Mouse (Mus musculus): ENCODE measurements at regions not wholly inside any gene's neighbourhood (a gene's known extent, or its start where the extent isn't known, plus 50 kb on each side); places are given as distances from the start of the nearest gene placed in this dataset.

DNA sequence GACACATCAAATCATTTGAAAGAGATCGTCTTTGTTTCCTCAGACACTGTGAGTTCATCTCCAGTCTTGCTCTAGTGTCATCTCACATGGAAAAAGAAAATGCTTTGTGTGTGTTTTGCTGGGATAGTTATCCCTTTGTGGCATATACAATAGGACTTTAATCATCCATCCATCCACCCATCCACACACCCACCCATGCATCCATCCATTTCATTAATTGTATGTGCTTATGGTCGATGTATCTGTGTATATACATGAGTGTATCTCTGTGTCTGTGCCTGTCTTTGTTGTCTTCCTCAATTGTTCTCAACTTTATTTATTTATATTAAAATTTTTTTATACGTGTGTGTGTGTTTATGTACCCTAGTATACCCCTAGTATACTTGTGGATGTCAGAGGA, 355.3 kb upstream of the Fam98a start:
- 83% methylated on average over 3 of the region's 3 CpGs for WGBS
- no peak overlapping the region for H3K27ac ChIP-seq
- H3K4me2 ChIP-seq (ENCODE audit: low read length): no peak overlapping the region
- H3K27me3 ChIP-seq (ENCODE audit: insufficient read depth, low read length): no peaks in the 10 kb centered on the region
- DNase-seq (ENCODE audit: low spot score) (no peak), ATAC-seq (replicated peaks; ENCODE audit: low FRiP score, low read depth) (no peak)
- no peak overlapping the region for H3K9ac ChIP-seq (ENCODE audit: low read depth, low read length)
- no peaks in the 10 kb centered on the region for H3K4me1 ChIP-seq (replicated peaks; ENCODE audit: insufficient read depth, low read length)
- H3K36me3 ChIP-seq (ENCODE audit: insufficient read depth, low read length): no peaks in the 10 kb centered on the region
- no peak for TF ChIP-seq CTCF (IDR thresholded peaks at IDR 0.05; ENCODE audit: low read depth)
- no peak overlapping the region for H3K4me3 ChIP-seq (replicated peaks; ENCODE audit: low read depth, low read length)
- H3K9me3 ChIP-seq (replicated peaks; ENCODE audit: low read length): no peaks in the 10 kb centered on the region

DNA sequence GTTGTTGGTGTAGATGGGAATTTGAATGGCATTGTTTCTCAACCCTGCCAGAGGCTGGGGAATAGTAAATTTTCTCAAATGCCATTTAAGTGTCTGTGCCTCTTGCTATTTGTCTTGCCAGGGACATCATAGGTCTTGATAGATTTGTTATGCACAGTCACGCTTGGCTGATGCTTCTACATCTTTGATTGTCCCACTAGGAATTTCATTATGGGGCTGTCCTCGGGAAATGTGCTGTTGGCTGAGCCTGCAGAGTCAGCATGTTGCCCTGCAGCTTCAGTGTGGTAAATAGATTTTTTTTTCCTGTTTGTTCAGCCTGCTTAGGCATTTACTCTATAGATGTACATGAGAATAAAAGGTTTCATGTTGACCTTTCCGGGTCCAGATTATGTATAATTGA, 354.9 kb upstream of the Fam98a start:
- no peaks in the 10 kb centered on the region for H3K36me3 ChIP-seq (ENCODE audit: insufficient read depth, low read length)

DNA sequence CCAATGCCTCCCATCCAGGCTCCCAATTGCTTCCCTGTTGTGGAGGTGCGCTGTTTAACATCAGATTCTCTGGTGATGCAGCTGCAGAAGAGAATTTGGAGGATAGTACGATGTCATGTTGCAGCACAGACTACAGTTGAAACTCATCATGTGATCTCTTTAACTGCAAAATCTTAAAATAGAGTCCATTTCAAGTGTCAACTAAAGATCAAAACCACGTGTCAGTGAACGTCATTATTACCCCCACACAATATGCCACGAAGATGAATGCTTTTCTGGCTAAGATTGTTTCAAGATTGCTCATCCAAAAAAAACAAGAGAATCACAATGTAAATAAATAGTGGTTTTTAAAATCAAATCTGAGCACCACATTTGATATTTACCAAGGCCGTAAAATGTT, 343.7 kb upstream of the Fam98a start:
- TF ChIP-seq CTCF (IDR thresholded peaks at IDR 0.05; ENCODE audit: low read depth): no peak
- Histone ChIP-seq H3K4me2 (ENCODE audit: low read length) (no peak overlapping the region), H3K4me3 (replicated peaks; ENCODE audit: low read depth, low read length) (no peak overlapping the region), H3K9me3 (replicated peaks; ENCODE audit: low read length) (no peaks in the 10 kb centered on the region), H3K9ac (ENCODE audit: low read depth, low read length) (no peak overlapping the region), H3K4me1 (replicated peaks; ENCODE audit: insufficient read depth, low read length) (no peaks in the 10 kb centered on the region), H3K27me3 (ENCODE audit: insufficient read depth, low read length) (no peaks in the 10 kb centered on the region), H3K27ac (no peak overlapping the region), H3K36me3 (ENCODE audit: insufficient read depth, low read length) (no peaks in the 10 kb centered on the region)
- DNase-seq (ENCODE audit: low spot score) (peak; percentile 46), ATAC-seq (replicated peaks; ENCODE audit: low FRiP score, low read depth) (no peak)
- 50% methylated on average over 6 of the region's 6 CpGs for WGBS

More for the DNA sequence above, 354.9 kb upstream of the Fam98a start:
- Histone ChIP-seq H3K9ac (ENCODE audit: low read depth, low read length) (no peak overlapping the region), H3K4me2 (ENCODE audit: low read length) (no peak overlapping the region), H3K4me1 (replicated peaks; ENCODE audit: insufficient read depth, low read length) (no peaks in the 10 kb centered on the region), H3K27me3 (ENCODE audit: insufficient read depth, low read length) (no peaks in the 10 kb centered on the region), H3K27ac (no peak overlapping the region), H3K4me3 (replicated peaks; ENCODE audit: low read depth, low read length) (no peak overlapping the region), H3K9me3 (replicated peaks; ENCODE audit: low read length) (no peaks in the 10 kb centered on the region)
- TF ChIP-seq CTCF (IDR thresholded peaks at IDR 0.05; ENCODE audit: low read depth): no peak
- 55% methylated on average over 3 of the region's 3 CpGs for WGBS
- ATAC-seq (replicated peaks; ENCODE audit: low FRiP score, low read depth) (no peak), DNase-seq (ENCODE audit: low spot score) (no peak)

DNA sequence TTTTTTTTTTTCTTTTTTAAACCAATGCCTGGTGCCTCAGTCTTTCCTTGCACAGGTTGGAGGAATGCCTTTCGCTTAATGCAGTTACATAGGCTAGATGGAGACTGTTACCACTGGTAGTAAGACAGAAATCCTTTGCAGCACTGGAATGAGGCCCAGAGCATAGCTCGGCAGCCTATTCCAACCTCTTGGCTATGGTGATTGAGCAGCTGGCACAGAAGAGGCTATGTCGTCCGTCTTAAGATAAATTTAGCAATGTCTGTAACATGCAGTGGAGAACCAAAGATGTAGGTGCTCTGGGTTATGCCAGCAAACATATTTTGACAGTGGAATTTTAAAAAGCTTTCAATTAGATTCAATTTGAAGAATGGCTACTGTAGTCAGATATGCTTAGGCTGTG, 343.2 kb upstream of the Fam98a start:
- Histone ChIP-seq H3K36me3 (ENCODE audit: insufficient read depth, low read length) (no peaks in the 10 kb centered on the region), H3K4me2 (ENCODE audit: low read length) (no peak overlapping the region), H3K9me3 (replicated peaks; ENCODE audit: low read length) (no peaks in the 10 kb centered on the region), H3K27ac (no peak overlapping the region), H3K9ac (ENCODE audit: low read depth, low read length) (no peak overlapping the region), H3K4me3 (replicated peaks; ENCODE audit: low read depth, low read length) (no peak overlapping the region), H3K27me3 (ENCODE audit: insufficient read depth, low read length) (no peaks in the 10 kb centered on the region), H3K4me1 (replicated peaks; ENCODE audit: insufficient read depth, low read length) (no peaks in the 10 kb centered on the region)
- no peak for DNase-seq (ENCODE audit: low spot score)
- whole genome bisulfite sequencing: 73% methylated on average over 4 of the region's 4 CpGs
- ATAC-seq (replicated peaks; ENCODE audit: low FRiP score, low read depth): no peak
- TF ChIP-seq CTCF (IDR thresholded peaks at IDR 0.05; ENCODE audit: low read depth): no peak

DNA sequence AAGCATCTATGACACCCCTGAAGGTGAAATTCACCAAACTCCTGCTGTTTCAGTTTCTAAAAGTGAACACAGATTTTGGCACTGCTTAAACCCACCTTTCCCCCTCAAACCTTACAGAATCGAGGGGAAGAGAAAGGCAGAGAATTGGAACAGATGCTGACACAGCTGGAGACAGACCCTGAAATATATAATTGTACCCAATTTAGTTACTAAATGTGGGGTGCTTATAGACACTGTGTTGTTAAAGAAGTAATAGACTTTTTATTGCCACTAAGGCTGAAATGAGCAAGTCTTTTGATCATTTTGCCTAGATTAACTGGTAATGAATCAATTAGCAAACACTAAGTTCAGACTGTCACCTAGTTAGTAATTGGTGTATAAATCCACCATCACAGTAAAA, 341.8 kb upstream of the Fam98a start:
- Histone ChIP-seq H3K4me3 (replicated peaks; ENCODE audit: low read depth, low read length) (no peak overlapping the region), H3K4me1 (replicated peaks; ENCODE audit: insufficient read depth, low read length) (no peaks in the 10 kb centered on the region), H3K27ac (no peak overlapping the region), H3K9ac (ENCODE audit: low read depth, low read length) (no peak overlapping the region), H3K27me3 (ENCODE audit: insufficient read depth, low read length) (no peaks in the 10 kb centered on the region), H3K36me3 (ENCODE audit: insufficient read depth, low read length) (no peaks in the 10 kb centered on the region), H3K9me3 (replicated peaks; ENCODE audit: low read length) (no peaks in the 10 kb centered on the region), H3K4me2 (ENCODE audit: low read length) (no peak overlapping the region)
- ATAC-seq (replicated peaks; ENCODE audit: low FRiP score, low read depth) (no peak), DNase-seq (ENCODE audit: low spot score) (no peak)
- no peak for TF ChIP-seq CTCF (IDR thresholded peaks at IDR 0.05; ENCODE audit: low read depth)
- WGBS: 46% methylated on average over 1 of the region's 1 CpGs

DNA sequence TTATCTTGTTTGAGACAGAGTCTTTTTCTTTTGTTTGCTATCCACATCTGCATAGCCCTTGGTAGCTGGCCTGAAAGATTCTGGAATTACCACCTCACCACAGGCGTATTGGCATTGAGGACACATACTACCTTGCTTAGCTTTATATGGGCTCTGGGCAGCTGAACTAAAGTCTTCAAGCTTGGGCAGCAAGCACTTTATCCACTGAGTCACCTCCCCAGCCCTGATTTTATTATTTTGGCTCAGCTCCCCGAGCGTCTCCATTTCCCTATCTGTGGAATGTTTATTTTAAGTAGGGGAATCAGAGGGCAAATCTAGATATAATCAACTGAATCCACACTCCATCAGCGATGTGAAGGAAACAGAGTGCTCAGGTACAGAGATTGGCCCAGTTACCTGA, 340.4 kb upstream of the Fam98a start:
- Histone ChIP-seq H3K4me1 (replicated peaks; ENCODE audit: insufficient read depth, low read length) (no peaks in the 10 kb centered on the region), H3K9ac (ENCODE audit: low read depth, low read length) (no peak overlapping the region), H3K4me3 (replicated peaks; ENCODE audit: low read depth, low read length) (no peak overlapping the region), H3K36me3 (ENCODE audit: insufficient read depth, low read length) (no peaks in the 10 kb centered on the region), H3K4me2 (ENCODE audit: low read length) (no peak overlapping the region), H3K27ac (no peak overlapping the region), H3K9me3 (replicated peaks; ENCODE audit: low read length) (no peaks in the 10 kb centered on the region), H3K27me3 (ENCODE audit: insufficient read depth, low read length) (no peaks in the 10 kb centered on the region)
- TF ChIP-seq CTCF (IDR thresholded peaks at IDR 0.05; ENCODE audit: low read depth): no peak
- 56% methylated on average over 4 of the region's 4 CpGs for WGBS
- DNase-seq (ENCODE audit: low spot score) (no peak), ATAC-seq (replicated peaks; ENCODE audit: low FRiP score, low read depth) (no peak)

DNA sequence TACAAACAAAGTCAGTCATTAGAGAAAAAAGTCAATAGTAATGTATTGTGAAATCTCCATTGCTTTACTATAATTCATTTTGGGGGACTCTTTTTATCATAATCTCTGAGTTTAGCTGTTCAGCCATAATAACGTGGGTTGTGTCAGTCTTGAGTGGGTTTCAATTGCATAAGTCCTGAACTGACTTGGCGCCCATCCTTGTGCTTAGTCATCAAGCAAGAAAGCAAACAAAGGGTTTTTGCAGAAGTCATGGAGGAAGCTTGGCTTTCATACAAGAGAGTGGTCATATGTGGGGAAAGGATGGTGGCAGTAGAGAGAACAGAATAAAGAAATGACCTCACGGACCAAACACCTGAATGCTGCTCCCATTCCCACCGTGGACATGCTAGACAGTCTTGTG, 339.8 kb upstream of the Fam98a start:
- no peak overlapping the region for H3K4me3 ChIP-seq (replicated peaks; ENCODE audit: low read depth, low read length)
- no peaks in the 10 kb centered on the region for H3K27me3 ChIP-seq (ENCODE audit: insufficient read depth, low read length)
- H3K4me2 ChIP-seq (ENCODE audit: low read length): no peak overlapping the region
- no peak overlapping the region for H3K27ac ChIP-seq
- no peak for ATAC-seq (replicated peaks; ENCODE audit: low FRiP score, low read depth)
- WGBS: 87% methylated on average over 4 of the region's 4 CpGs
- H3K9me3 ChIP-seq (replicated peaks; ENCODE audit: low read length): no peaks in the 10 kb centered on the region
- TF ChIP-seq CTCF (IDR thresholded peaks at IDR 0.05; ENCODE audit: low read depth): no peak
- no peaks in the 10 kb centered on the region for H3K4me1 ChIP-seq (replicated peaks; ENCODE audit: insufficient read depth, low read length)
- no peaks in the 10 kb centered on the region for H3K36me3 ChIP-seq (ENCODE audit: insufficient read depth, low read length)
- no peak for DNase-seq (ENCODE audit: low spot score)
- no peak overlapping the region for H3K9ac ChIP-seq (ENCODE audit: low read depth, low read length)

Data from kidney, postnatal 0 days (tissue).